Mouse (Mus musculus) liver, embryonic 13.5 days (tissue): Measurements from ENCODE around the gene Tmem50b. TPM values are rescaled to one million over a fixed set of nuclear protein-coding genes. Genes with fewer than 3 reads are reported as not detected.
"Not testable (repeated sequence)": the region's sequence is repeated elsewhere in the genome, so short reads cannot be mapped to it uniquely, and the experiment has no call there.

Experiments
- ATAC-seq: fragments of 200-750 bp; cut with Nextera tagmentation; 2 replicates; pipeline ENCODE4 v1.8.0; 2017; ENCODE audit warnings: low read depth, mild to moderate bottlenecking, moderate number of reproducible peaks, moderate library complexity
- DNase-seq: peaks from one replicate; pipeline ENCODE4 v3.0.0; 2022
- H3K27ac ChIP-seq: fragments of 300-500 bp; sonication (generic); 2 replicates; pipeline ENCODE4 v1.5.1; 2015; ENCODE audit warnings: moderate library complexity, mild to moderate bottlenecking, inconsistent platforms
- H3K27me3 ChIP-seq: fragments of 300-500 bp; sonication (generic); 2 replicates; pipeline ENCODE4 v1.6.1; 2015; ENCODE audit warnings: mild to moderate bottlenecking, inconsistent platforms
- H3K36me3 ChIP-seq: fragments of 300-500 bp; sonication (generic); 2 replicates; pipeline ENCODE4 v1.6.1; 2015; ENCODE audit warnings: mild to moderate bottlenecking, inconsistent platforms
- H3K4me1 ChIP-seq: fragments of 300-500 bp; sonication (generic); replicated peaks from 2 replicates; pipeline ENCODE4 v1.6.1; 2015; ENCODE audit warnings: inconsistent platforms
- H3K4me2 ChIP-seq: fragments of 300-500 bp; sonication (generic); 2 replicates; pipeline ENCODE4 v1.6.1; 2015; ENCODE audit warnings: inconsistent platforms, mild to moderate bottlenecking, moderate library complexity
- H3K4me3 ChIP-seq: fragments of 300-500 bp; sonication (generic); replicated peaks from 2 replicates; pipeline ENCODE4 v1.5.1; 2015; ENCODE audit warnings: mild to moderate bottlenecking, inconsistent platforms
- H3K9ac ChIP-seq: fragments of 300-500 bp; sonication (generic); 2 replicates; pipeline ENCODE4 v1.6.1; 2015; ENCODE audit warnings: mild to moderate bottlenecking, inconsistent platforms
- H3K9me3 ChIP-seq: fragments of 300-500 bp; sonication (generic); replicated peaks from 2 replicates; pipeline ENCODE4 v1.6.1; 2016; ENCODE audit warnings: inconsistent platforms
- WGBS: fragments of 180-500 bp; shearing (Covaris S2); methylation state at CpG from one replicate; pipeline ENCODE4 v1.1.7; 2015; ENCODE audit not compliant: insufficient replicate concordance; 5-methylcytosine and 5-hydroxymethylcytosine counted together
- polyA plus RNA-seq: library from polyadenylated mRNA; unstranded; fragments of >200 nt; fragmentation: Nextera tagmentation; extraction: Ambion mirVana; gene quantifications from 2 replicates; pipeline ENCODE4 v1.2.1, GENCODE M21; 2015

Gene Tmem50b
- 5.6 and 6.3 TPM in 2 replicates for polyA plus RNA-seq

DNA sequence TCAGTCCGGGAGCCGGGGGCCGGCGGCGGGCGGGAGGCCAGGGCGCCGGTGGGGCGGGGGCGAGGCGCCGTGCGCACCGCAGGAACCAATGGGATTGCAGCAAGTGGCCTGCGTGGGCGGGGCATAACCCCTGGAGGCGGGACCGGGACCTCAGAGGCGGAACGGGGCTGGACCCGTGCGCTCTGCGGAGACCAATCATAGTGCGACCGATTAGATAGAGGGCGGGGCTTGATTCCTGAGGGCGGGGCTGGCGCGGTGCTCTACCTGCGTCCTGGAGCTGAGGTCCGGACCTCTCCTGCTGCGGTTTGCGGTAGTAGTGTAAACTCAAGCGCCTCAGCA is at the start of gene Tmem50b:
Gene Tmem50b, minus strand, starts transcription at position 129 of the 339 bp plus-strand sequence.
- under 1% methylated on average over 33 of the region's 34 CpGs for WGBS
- H3K27me3 ChIP-seq = peaks cover 45% of the 10 kb centered on the region
- peak; percentile 99 for DNase-seq
- no peak within 1 kb of the TSS; the same call in none of the 2 replicates for H3K27ac ChIP-seq
- peaks cover 27% of the 10 kb centered on the region for H3K4me1 ChIP-seq
- H3K4me2 ChIP-seq = peak within 1 kb of the TSS; percentile 100
- ATAC-seq = peak; percentile 98
- no peaks in the 10 kb centered on the region for H3K9me3 ChIP-seq
- H3K36me3 ChIP-seq = no peaks in the 10 kb centered on the region
- H3K9ac ChIP-seq = peak within 1 kb of the TSS; percentile 80
- H3K4me3 ChIP-seq = peak within 1 kb of the TSS; percentile 77

DNA sequence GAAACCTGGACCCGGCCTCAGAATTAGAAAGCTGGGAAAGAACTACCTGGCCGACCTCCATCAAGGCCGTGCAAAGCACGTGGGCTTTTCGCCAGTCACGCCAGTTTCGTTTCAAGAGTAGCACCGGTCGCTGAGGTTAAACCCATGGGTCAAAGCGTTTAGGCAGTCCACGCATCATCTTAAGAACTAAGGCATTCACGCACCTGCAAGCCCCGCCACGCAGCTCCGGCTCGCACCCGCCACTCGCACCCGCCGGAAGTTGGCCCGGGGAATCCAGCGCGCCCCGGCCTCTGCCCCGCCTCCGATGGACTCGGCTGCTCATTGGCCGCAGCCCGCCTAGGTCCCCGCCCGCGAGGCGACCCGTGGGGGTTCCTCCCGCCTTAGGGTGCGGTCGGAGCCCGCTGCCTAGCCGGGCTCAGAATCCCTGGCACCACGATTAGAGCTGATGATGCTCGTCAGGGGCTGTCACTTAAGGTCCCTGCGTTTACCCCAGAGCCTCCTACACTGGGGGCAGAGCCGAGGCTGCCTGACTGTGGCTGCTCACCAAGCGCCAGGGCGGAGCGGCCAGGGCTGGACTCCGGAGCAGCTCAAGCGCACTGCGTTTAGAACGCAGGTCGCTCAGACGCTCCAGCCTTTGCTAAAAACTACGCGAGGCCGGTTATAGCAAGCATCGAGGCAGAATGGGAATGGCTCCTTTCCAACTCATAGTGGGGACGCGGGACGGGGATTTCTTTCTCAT is 49.2 kb upstream of the Tmem50b start, which contains the start of gene Gart:
Gene Gart, minus strand, starts transcription at position 272 of the 739 bp plus-strand sequence.
- H3K9ac ChIP-seq = peak within 1 kb of the TSS; percentile 91
- peak; percentile 86 for ATAC-seq
- H3K4me1 ChIP-seq = peaks cover 41% of the 10 kb centered on the region
- H3K4me2 ChIP-seq = peak within 1 kb of the TSS; percentile 98
- under 1% methylated on average over 59 of the region's 59 CpGs for WGBS
- no peaks in the 10 kb centered on the region for H3K9me3 ChIP-seq
- peak within 1 kb of the TSS; percentile 87 for H3K4me3 ChIP-seq
- H3K27ac ChIP-seq = peak within 1 kb of the TSS; percentile 99
- no peaks in the 10 kb centered on the region for H3K27me3 ChIP-seq
- DNase-seq = peak; percentile 93
- peaks cover 31% of the 10 kb centered on the region for H3K36me3 ChIP-seq

DNA sequence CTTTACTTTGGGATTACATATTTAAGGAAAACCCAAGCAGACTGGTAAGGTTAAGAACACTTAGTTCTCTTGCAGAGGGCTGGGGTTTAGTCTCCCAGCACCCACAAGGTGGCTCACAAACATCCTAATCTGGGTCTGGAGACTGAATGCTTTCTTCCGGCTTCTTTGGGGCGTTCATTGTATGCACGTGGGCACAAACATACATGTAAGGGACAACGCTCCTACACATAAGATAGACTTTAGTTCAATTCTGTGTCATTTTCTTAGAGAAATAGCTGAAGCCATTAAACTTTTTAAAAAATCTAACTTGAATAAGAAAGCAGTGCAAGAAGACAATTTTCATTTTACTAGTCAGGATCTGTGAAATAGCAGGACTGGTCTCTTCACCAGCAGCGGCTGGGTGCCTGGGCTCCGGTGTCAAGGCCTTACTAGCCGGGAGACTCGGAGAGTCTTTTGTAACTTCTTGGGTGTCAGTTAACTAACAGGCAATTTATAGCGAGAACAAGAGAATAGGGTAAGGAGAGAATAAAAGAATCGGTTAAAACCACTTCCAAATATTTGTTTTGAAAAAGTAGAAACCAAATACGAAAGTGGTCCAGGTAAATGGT is 48.5 kb upstream of the Tmem50b start:
- peak overlapping the region; percentile 98 for H3K4me2 ChIP-seq
- H3K27me3 ChIP-seq = no peaks in the 10 kb centered on the region
- H3K9ac ChIP-seq = peak overlapping the region; percentile 91
- H3K4me3 ChIP-seq = peak overlapping the region; percentile 87
- H3K4me1 ChIP-seq = peaks cover 37% of the 10 kb centered on the region
- ATAC-seq = no peak
- peaks cover 32% of the 10 kb centered on the region for H3K36me3 ChIP-seq
- H3K27ac ChIP-seq = peak overlapping the region; percentile 99
- H3K9me3 ChIP-seq = no peaks in the 10 kb centered on the region
- WGBS = under 1% methylated on average over 11 of the region's 11 CpGs
- DNase-seq = peak; percentile 32

DNA sequence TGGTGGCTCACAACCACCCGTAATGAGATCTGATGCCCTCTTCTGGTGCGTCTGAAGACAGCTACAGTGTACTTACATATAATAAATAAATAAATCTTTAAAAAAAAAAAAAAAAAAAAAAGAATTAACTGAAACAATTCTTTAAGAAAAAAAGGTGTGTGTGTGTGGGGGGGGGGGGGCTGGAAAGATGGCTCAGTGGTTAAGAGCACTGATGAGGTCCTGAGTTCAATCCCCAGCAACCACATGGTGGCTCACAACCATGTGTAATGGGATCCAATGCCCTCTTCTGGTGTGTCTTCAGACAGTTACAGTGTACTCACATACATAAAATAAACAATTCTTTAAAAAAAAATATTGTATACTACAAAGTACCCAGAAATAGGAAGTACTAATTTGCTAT is 47.8 kb upstream of the Tmem50b start:
- DNase-seq, ATAC-seq, H3K27ac ChIP-seq, H3K9me3 ChIP-seq, H3K9ac ChIP-seq, H3K27me3 ChIP-seq: not testable (repeated sequence)
- Histone ChIP-seq H3K4me1 (peaks cover 32% of the 10 kb centered on the region), H3K4me2 (peak overlapping the region; percentile 98), H3K4me3 (peak overlapping the region; percentile 87), H3K36me3 (peaks cover 34% of the 10 kb centered on the region)
- 40% methylated on average over 1 of the region's 2 CpGs for WGBS

DNA sequence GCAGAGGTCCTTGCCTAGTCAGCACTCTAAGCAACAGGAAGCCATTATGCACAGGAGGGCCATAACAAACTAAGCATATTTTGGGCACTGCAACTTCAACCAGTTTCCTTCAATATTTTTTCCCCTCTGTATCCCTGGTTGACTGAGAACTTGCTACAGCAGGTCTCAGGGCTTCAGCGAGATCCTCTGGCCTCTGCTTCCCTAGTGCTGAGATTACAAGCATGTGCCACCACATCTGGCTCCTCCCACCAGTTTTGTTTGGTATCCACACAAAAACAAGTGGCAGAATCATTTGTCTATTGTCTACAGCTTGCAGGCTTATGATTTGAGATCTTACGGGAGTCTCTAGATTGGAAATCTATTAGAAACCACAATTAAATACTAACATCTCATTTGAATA is 47.3 kb upstream of the Tmem50b start:
- no peak for DNase-seq
- no peak for ATAC-seq
- Histone ChIP-seq H3K27ac (0 out of 2 replicates have a peak overlapping the region, but pooled peaks have one; percentile 20), H3K9me3 (no peaks in the 10 kb centered on the region), H3K4me3 (peak overlapping the region; percentile 15; the same call in 1 of the 2 replicates), H3K4me1 (peaks cover 28% of the 10 kb centered on the region), H3K36me3 (peaks cover 39% of the 10 kb centered on the region), H3K27me3 (no peaks in the 10 kb centered on the region), H3K4me2 (peak overlapping the region; percentile 33), H3K9ac (no peak overlapping the region)
- 39% methylated on average over 2 of the region's 2 CpGs for WGBS

DNA sequence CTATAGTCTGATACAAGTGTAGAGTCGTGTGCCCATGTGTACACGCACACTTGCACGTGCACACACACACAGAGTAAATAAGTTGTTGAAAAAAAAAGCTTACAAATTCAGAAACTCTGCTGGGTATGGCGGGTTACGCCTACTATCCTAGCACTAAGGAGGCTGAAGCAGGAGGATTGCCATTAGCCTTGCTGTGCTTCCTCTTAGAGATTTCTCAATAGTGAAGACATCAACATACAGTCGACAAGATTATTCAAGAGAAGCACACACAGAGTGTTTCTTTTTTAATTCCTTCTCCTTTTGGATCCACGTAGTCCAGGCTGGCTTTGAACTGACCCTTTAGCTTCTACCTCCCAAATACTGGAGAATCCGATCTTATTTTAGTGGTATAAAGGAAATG is 42.6 kb upstream of the Tmem50b start:
- DNase-seq (no peak), ATAC-seq (no peak)
- Histone ChIP-seq H3K9me3 (no peaks in the 10 kb centered on the region), H3K9ac (no peak overlapping the region), H3K27ac (no peak overlapping the region), H3K4me1 (peaks cover 17% of the 10 kb centered on the region), H3K36me3 (peaks cover 86% of the 10 kb centered on the region), H3K27me3 (no peaks in the 10 kb centered on the region), H3K4me3 (no peak overlapping the region), H3K4me2 (no peak overlapping the region)
- WGBS = 84% methylated on average over 8 of the region's 8 CpGs

DNA sequence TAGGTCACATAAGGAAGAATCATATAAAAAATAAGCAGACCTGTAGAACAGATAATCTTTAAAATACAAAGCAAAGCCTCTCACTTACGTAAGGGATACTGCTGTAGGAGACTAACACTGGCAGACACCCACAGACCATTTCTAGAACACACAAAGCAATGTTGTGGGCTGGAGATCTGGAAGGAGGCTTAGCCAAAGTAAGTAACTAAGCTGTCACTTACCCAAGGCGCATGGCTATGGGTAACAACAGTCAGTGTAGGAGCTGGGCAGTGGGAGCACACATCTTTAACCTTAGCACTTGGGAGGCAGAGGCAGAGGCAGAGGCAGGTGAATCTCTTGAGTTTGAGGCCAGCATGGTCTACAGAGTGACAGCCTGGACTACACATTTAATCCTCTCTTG is 42.0 kb upstream of the Tmem50b start:
- no peaks in the 10 kb centered on the region for H3K9me3 ChIP-seq
- H3K36me3 ChIP-seq = peaks cover 90% of the 10 kb centered on the region
- no peaks in the 10 kb centered on the region for H3K27me3 ChIP-seq
- no peak overlapping the region for H3K9ac ChIP-seq
- WGBS = 83% methylated on average over 2 of the region's 2 CpGs
- H3K27ac ChIP-seq = no peak overlapping the region
- no peak for ATAC-seq
- DNase-seq = no peak
- peaks cover 16% of the 10 kb centered on the region for H3K4me1 ChIP-seq
- H3K4me2 ChIP-seq = no peak overlapping the region
- no peak overlapping the region for H3K4me3 ChIP-seq

DNA sequence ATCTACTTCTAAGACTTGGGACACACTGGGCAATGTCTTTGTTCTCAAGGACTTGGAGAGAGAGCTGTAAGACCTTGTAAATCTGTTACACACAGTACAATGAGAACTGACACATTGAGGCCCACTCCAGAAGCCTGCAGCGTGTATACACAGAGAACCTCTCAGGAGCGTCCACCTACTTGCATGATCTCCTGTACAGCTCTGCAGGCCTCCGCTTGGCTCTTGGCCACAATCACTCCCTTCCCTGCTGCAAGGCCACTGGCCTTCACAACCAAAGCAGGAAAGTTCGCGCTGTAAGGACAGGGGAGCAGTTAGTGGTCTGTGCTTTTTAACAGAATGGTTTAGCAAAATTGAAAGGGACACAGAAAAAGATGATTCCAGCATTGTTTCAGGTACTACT is 41.6 kb upstream of the Tmem50b start:
- peaks cover 11% of the 10 kb centered on the region for H3K4me1 ChIP-seq
- peaks cover 95% of the 10 kb centered on the region for H3K36me3 ChIP-seq
- H3K27ac ChIP-seq = no peak overlapping the region
- H3K4me3 ChIP-seq = no peak overlapping the region
- H3K9ac ChIP-seq = no peak overlapping the region
- no peak for DNase-seq
- WGBS = 90% methylated on average over 5 of the region's 5 CpGs
- no peaks in the 10 kb centered on the region for H3K27me3 ChIP-seq
- ATAC-seq = no peak
- no peak overlapping the region for H3K4me2 ChIP-seq
- H3K9me3 ChIP-seq = no peaks in the 10 kb centered on the region

DNA sequence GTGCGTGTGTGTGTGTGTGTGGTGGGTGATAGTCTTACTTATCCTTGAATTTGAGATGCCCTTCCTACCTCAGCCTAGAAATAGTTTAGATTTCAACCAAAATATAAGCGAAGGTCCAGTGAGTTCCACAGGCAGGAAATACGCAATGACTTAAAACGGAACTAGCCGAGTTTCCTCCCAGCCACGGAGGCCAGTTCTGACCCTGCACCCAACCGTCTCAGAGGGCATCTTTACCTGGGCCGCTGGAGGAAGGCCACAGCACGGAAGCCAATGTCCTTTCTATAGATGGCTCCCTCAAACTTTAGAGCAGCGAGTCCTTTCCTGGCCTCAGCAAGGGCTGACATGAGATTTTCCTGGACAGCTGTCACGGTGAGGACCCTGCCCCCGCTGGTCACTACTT is 36.0 kb upstream of the Tmem50b start:
- no peaks in the 10 kb centered on the region for H3K9me3 ChIP-seq
- ATAC-seq = no peak
- no peak overlapping the region for H3K4me3 ChIP-seq
- H3K27ac ChIP-seq = no peak overlapping the region
- H3K4me2 ChIP-seq = no peak overlapping the region
- H3K4me1 ChIP-seq = 0 out of 2 replicates have a peak, but pooled peaks cover 3% of the 10 kb centered on the region
- no peak for DNase-seq
- 82% methylated on average over 12 of the region's 12 CpGs for WGBS
- H3K36me3 ChIP-seq = peaks cover 95% of the 10 kb centered on the region
- no peak overlapping the region for H3K9ac ChIP-seq
- H3K27me3 ChIP-seq = no peaks in the 10 kb centered on the region

DNA sequence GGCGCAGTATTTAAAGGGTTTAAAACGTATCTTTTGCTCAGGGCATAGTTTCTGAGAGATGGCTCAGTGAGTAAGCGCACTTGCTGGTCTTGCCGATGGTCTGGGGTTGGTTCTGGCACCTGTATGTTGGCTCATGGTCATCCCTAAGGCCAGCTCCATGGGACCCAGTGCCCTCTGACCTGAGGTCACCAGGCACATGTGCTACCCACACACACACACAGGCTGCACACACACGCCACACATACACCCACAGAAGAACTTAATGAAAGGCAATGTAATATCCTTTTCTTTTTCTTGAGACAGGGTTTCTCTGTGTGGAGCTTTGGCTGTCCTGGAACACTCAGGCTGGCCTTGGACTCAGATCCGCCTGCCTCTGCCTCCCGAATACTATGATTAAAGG is 35.3 kb upstream of the Tmem50b start:
- ATAC-seq (no peak), DNase-seq (no peak)
- H3K4me2 ChIP-seq = no peak overlapping the region
- WGBS = 88% methylated on average over 7 of the region's 7 CpGs
- no peaks in the 10 kb centered on the region for H3K27me3 ChIP-seq
- no peaks in the 10 kb centered on the region for H3K9me3 ChIP-seq
- H3K4me1 ChIP-seq = 0 out of 2 replicates have a peak, but pooled peaks cover 3% of the 10 kb centered on the region
- no peak overlapping the region for H3K4me3 ChIP-seq
- no peak overlapping the region for H3K9ac ChIP-seq
- peaks cover 95% of the 10 kb centered on the region for H3K36me3 ChIP-seq
- H3K27ac ChIP-seq = no peak overlapping the region

DNA sequence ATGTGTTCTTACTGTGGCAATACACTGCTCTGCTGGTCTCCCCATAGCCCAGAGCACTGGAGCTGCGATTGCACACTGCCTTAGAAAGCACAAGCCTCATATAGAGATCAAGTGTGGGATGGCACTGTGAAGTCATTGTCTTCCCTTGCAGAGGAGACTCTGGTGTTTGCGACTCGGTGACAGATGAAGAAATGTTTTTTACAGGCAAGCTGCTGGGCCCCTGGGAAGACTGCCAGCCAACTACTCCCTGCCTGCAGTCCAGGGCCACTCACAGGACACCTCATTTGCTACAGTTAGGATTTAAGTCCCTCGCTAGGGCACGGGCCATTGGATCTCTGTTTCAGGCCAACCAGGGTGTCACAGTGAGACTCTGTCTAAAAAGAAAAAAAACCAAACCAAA is 34.8 kb upstream of the Tmem50b start:
- no peak for DNase-seq
- peaks cover 95% of the 10 kb centered on the region for H3K36me3 ChIP-seq
- WGBS = 91% methylated on average over 5 of the region's 5 CpGs

More for the DNA sequence above, 34.8 kb upstream of the Tmem50b start:
- Histone ChIP-seq H3K9ac (no peak overlapping the region), H3K4me3 (no peak overlapping the region), H3K4me1 (0 out of 2 replicates have a peak, but pooled peaks cover 3% of the 10 kb centered on the region), H3K27ac (no peak overlapping the region), H3K27me3 (no peaks in the 10 kb centered on the region), H3K4me2 (no peak overlapping the region), H3K9me3 (no peaks in the 10 kb centered on the region)
- ATAC-seq = 0 out of 2 replicates have a peak, but pooled peaks have one; percentile 17
